Mouse (Mus musculus) pancreas, adult 10 weeks (tissue): ENCODE data around the gene Paf1. TPM values are rescaled to one million over a fixed set of nuclear protein-coding genes. Genes with fewer than 3 reads are reported as not detected.

Experiments used
- polyA plus RNA-seq: library from polyadenylated mRNA; stranded (reverse); fragments of 350-450 nt; fragmentation: Illumina TruSeq; extraction: RNeasy Lipid Tissue Mini Kit (QIAGEN cat#74804); gene quantifications from one replicate; pipeline ENCODE4 v1.2.3, GENCODE M21; 2015; ENCODE audit warnings: low read depth, low replicate concordance; ENCODE audit not compliant: insufficient read depth

The Paf1 gene
- polyA plus RNA-seq: 34.6 TPM

GRCm38 (mm10) chr7:28392429-28393271, at the start of gene Paf1, which contains the start of gene Med29:
Paf1 (plus strand) TSS chr7:28392951.
Med29 (minus strand) TSS chr7:28392708.

GRCm38 (mm10) chr7:28350155-28350883, 42.4 kb upstream of the Paf1 start, which contains the start of gene Rps16:
Rps16 (plus strand) TSS chr7:28350652.

GRCm38 (mm10) chr7:28372251-28373108, 20.3 kb upstream of the Paf1 start, which contains the start of gene Plekhg2:
Plekhg2 (minus strand) TSS chr7:28372599.

GRCm38 (mm10) chr7:28380237-28381016, 12.3 kb upstream of the Paf1 start, which contains the start of gene Zfp36:
Zfp36 (minus strand) TSS chr7:28380253.

GRCm38 (mm10) chr7:28436932-28437570, 44.3 kb downstream of the Paf1 start, which contains the start of gene Gmfg:
Gmfg (plus strand) TSS chr7:28437447.

Other genes with a start within 250 kb of the Paf1 start
- gene Fbl, start 223.2 kb upstream of the Paf1 start, polyA plus RNA-seq: 22.7 TPM
- 4.9 TPM for gene Dyrk1b, start 213.5 kb upstream of the Paf1 start, polyA plus RNA-seq
- gene Eid2, start 125.1 kb upstream of the Paf1 start, polyA plus RNA-seq: 2.6 TPM
- 0.94 TPM for gene Eid2b, start 115.2 kb upstream of the Paf1 start, polyA plus RNA-seq
- gene Selenov, start 101.8 kb upstream of the Paf1 start, polyA plus RNA-seq: not detected
- not detected for gene Dll3, start 90.7 kb upstream of the Paf1 start, polyA plus RNA-seq
- 17.7 TPM for gene Timm50, start 80.9 kb upstream of the Paf1 start, polyA plus RNA-seq
- gene Supt5, start 54.2 kb upstream of the Paf1 start, polyA plus RNA-seq: 29.0 TPM
- gene Rps16, start 42.3 kb upstream of the Paf1 start, polyA plus RNA-seq: 346 TPM
- 9.1 TPM for gene Plekhg2, start 20.4 kb upstream of the Paf1 start, polyA plus RNA-seq
- gene Zfp36, start 12.7 kb upstream of the Paf1 start, polyA plus RNA-seq: 11.6 TPM
- 11.4 TPM for gene Med29, start 243 bp upstream of the Paf1 start, polyA plus RNA-seq
- 10.5 TPM for gene Gmfg, start 44.5 kb downstream of the Paf1 start, polyA plus RNA-seq
- gene Lrfn1, start 59.0 kb downstream of the Paf1 start, polyA plus RNA-seq: 0.52 TPM
- not detected for gene Ifnl2, start 117.5 kb downstream of the Paf1 start, polyA plus RNA-seq
- gene Ifnl3, start 129.9 kb downstream of the Paf1 start, polyA plus RNA-seq: not detected
- gene Sycn, start 147.9 kb downstream of the Paf1 start, polyA plus RNA-seq: 18,579 TPM
- not detected for gene Nccrp1, start 154.3 kb downstream of the Paf1 start, polyA plus RNA-seq
- gene Samd4b, start 205.2 kb downstream of the Paf1 start, polyA plus RNA-seq: 8.6 TPM
- 5.4 TPM for gene Pak4, start 205.2 kb downstream of the Paf1 start, polyA plus RNA-seq
- gene Acp7, start 238.4 kb downstream of the Paf1 start, polyA plus RNA-seq: not detected